Mouse (Mus musculus) ES-Bruce4 (cell line): ENCODE data around the gene Fli1.

Source experiments
- CTCF ChIP-seq: IDR thresholded peaks from one replicate; pipeline ENCODE4 v1.8.1; 2011; ENCODE audit warnings: low read depth, low read length
- EP300 ChIP-seq: IDR thresholded peaks from 2 replicates; pipeline ENCODE4 v1.6.1; 2011; ENCODE audit warnings: low read depth, low read length; ENCODE audit not compliant: insufficient read depth
- POLR2A ChIP-seq: IDR thresholded peaks from one replicate; pipeline ENCODE4 v1.8.1; 2011; ENCODE audit warnings: low read length; ENCODE audit not compliant: insufficient read depth

DNA sequence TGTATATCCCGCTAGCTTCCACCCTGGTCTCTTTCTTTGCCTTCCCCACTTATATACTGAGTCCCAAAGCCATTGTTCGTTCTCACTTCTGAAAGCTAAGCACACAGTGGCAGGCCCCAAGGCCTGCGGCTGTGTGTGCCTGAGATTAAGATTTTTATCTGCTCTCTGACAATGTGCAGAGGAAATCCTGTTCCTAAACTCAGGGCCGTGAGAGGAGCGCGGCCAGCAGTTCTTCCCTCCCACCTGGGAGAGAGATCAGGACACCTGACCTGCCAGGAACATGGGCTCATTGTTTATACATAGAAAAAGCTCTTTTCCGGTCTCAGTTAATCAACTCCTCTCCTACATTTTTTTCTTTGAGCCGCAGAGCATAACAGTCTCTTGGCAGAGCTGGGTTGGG is 36.5 kb downstream of the Fli1 start:
- TF ChIP-seq CTCF (no peak), POLR2A (no peak), EP300 (no peak)
